Mouse (Mus musculus) limb, embryonic 14.5 days (tissue): ENCODE measurements around the gene Slc22a21. TPM values are rescaled to one million over a fixed set of nuclear protein-coding genes. Genes with fewer than 3 reads are reported as not detected.
"Not testable (repeated sequence)": the region's sequence is repeated elsewhere in the genome, so short reads cannot be mapped to it uniquely, and the experiment has no call there.

Source experiments
- ATAC-seq: fragments of 200-750 bp; cut with Nextera tagmentation; 2 replicates; pipeline ENCODE4 v1.8.0; 2017; ENCODE audit warnings: low read depth, moderate number of reproducible peaks, moderate TSS enrichment; ENCODE audit not compliant: low FRiP score
- DNase-seq: peaks from one replicate; pipeline ENCODE4 v3.0.0-alpha.2; 2015; ENCODE audit warnings: low spot score
- H3K27ac ChIP-seq: fragments of 300-500 bp; sonication (generic); replicated peaks from 2 replicates; pipeline ENCODE4 v1.5.1; 2014; ENCODE audit warnings: low read depth, mild to moderate bottlenecking, low read length, moderate library complexity, mixed read lengths
- H3K27me3 ChIP-seq: fragments of 300-500 bp; sonication (generic); 2 replicates; pipeline ENCODE4 v1.6.1; 2014; ENCODE audit warnings: low read length, mixed read lengths; ENCODE audit not compliant: control insufficient read depth, insufficient read depth
- H3K36me3 ChIP-seq: fragments of 300-500 bp; sonication (generic); 2 replicates; pipeline ENCODE4 v1.6.1; 2014; ENCODE audit warnings: mild to moderate bottlenecking, low read length, moderate library complexity, mixed read lengths; ENCODE audit not compliant: control insufficient read depth, insufficient read depth
- H3K4me1 ChIP-seq: fragments of 300-500 bp; sonication (generic); 2 replicates; pipeline ENCODE4 v1.6.1; 2014; ENCODE audit warnings: antibody characterized with exemption, low read length, mixed read lengths; ENCODE audit not compliant: control insufficient read depth, insufficient read depth
- H3K4me2 ChIP-seq: fragments of 300-500 bp; sonication (generic); replicated peaks from 2 replicates; pipeline ENCODE4 v1.6.1; 2014; ENCODE audit warnings: low read depth, mild to moderate bottlenecking, low read length, moderate library complexity; ENCODE audit not compliant: severe bottlenecking
- H3K4me3 ChIP-seq: fragments of 300-500 bp; sonication (generic); replicated peaks from 2 replicates; pipeline ENCODE4 v1.5.1; 2014; ENCODE audit warnings: low read length
- H3K9ac ChIP-seq: fragments of 300-500 bp; sonication (generic); 2 replicates; pipeline ENCODE4 v1.6.1; 2014; ENCODE audit warnings: mild to moderate bottlenecking, low read depth, low read length, moderate library complexity; ENCODE audit not compliant: severe bottlenecking
- H3K9me3 ChIP-seq: fragments of 300-500 bp; sonication (generic); 2 replicates; pipeline ENCODE4 v1.6.1; 2016; ENCODE audit warnings: low read length; ENCODE audit not compliant: control insufficient read depth
- POLR2A ChIP-seq: fragments of 200-500 bp; IDR thresholded peaks from 2 replicates; pipeline ENCODE4 v1.8.0; 2012; ENCODE audit warnings: inconsistent platforms, mild to moderate bottlenecking, moderate library complexity, borderline replicate concordance; ENCODE audit not compliant: insufficient read depth, insufficient read length; ENCODE audit errors: extremely low read depth
- WGBS: fragments of 180-500 bp; shearing (Covaris S2); extraction: QIAGEN DNeasy Blood & Tissue Kit; methylation state at CpG from one replicate; pipeline ENCODE4 v1.1.7; 2014; 5-methylcytosine and 5-hydroxymethylcytosine counted together
- polyA plus RNA-seq, 2 experiments: library from polyadenylated mRNA; depleted of rRNA in 1 of 2; stranded (reverse) in 1 of 2; unstranded in 1 of 2; fragments of >200 nt; fragmentation: Nextera tagmentation in 1 of 2; extraction: Ambion mirVana in 1 of 2; gene quantifications; 2 replicates each; pipeline versions ENCODE4 v1.2.1 to v1.2.3; 2012 to 2014

Gene Slc22a21
- polyA plus RNA-seq, 2 experiments = 6.2 to 9.7 TPM

GRCm38 (mm10) chr11:53975559-53975958 lies 4.6 kb downstream of the Slc22a21 start:
- no peak for TF ChIP-seq POLR2A
- no peak overlapping the region for H3K9ac ChIP-seq

GRCm38 (mm10) chr11:53958984-53959383 lies 21.1 kb downstream of the Slc22a21 start:
- Histone ChIP-seq H3K27ac (no peak overlapping the region), H3K9ac (no peak overlapping the region), H3K9me3 (no peaks in the 10 kb centered on the region), H3K27me3 (no peaks in the 10 kb centered on the region), H3K4me1 (no peaks in the 10 kb centered on the region), H3K36me3 (no peaks in the 10 kb centered on the region), H3K4me3 (no peak overlapping the region), H3K4me2 (no peak overlapping the region)
- ATAC-seq (no peak), DNase-seq (no peak)
- no peak for TF ChIP-seq POLR2A
- 33% methylated on average over 3 of the region's 3 CpGs for WGBS

More at GRCm38 (mm10) chr11:53975559-53975958, 4.6 kb downstream of the Slc22a21 start:
- no peak for ATAC-seq
- H3K27ac ChIP-seq = no peak overlapping the region
- H3K4me2 ChIP-seq = no peak overlapping the region
- H3K9me3 ChIP-seq = no peaks in the 10 kb centered on the region
- H3K4me3 ChIP-seq = no peak overlapping the region
- H3K4me1 ChIP-seq = no peaks in the 10 kb centered on the region
- no peaks in the 10 kb centered on the region for H3K36me3 ChIP-seq
- H3K27me3 ChIP-seq = no peaks in the 10 kb centered on the region; the same call in 1 of the 2 replicates
- no peak for DNase-seq

GRCm38 (mm10) chr11:53958176-53958575 lies 22.0 kb downstream of the Slc22a21 start:
- H3K4me2 ChIP-seq, H3K9ac ChIP-seq, H3K4me1 ChIP-seq, H3K36me3 ChIP-seq, ATAC-seq, H3K9me3 ChIP-seq, H3K27ac ChIP-seq, DNase-seq, H3K27me3 ChIP-seq, H3K4me3 ChIP-seq: not testable (repeated sequence)
- WGBS = 28% methylated on average over 3 of the region's 4 CpGs

GRCm38 (mm10) chr11:53956636-53957035 lies 23.5 kb downstream of the Slc22a21 start:
- no peaks in the 10 kb centered on the region for H3K27me3 ChIP-seq
- H3K4me3 ChIP-seq = no peak overlapping the region
- no peaks in the 10 kb centered on the region for H3K9me3 ChIP-seq
- H3K27ac ChIP-seq = no peak overlapping the region
- H3K36me3 ChIP-seq = no peaks in the 10 kb centered on the region
- H3K4me1 ChIP-seq = no peaks in the 10 kb centered on the region
- ATAC-seq = no peak
- TF ChIP-seq POLR2A = no peak
- 64% methylated on average over 1 of the region's 1 CpGs for WGBS
- no peak for DNase-seq
- no peak overlapping the region for H3K9ac ChIP-seq
- no peak overlapping the region for H3K4me2 ChIP-seq

GRCm38 (mm10) chr11:53954653-53955052 lies 25.5 kb downstream of the Slc22a21 start:
- Histone ChIP-seq H3K9ac (no peak overlapping the region), H3K27ac (no peak overlapping the region), H3K36me3 (no peaks in the 10 kb centered on the region; the same call in 1 of the 2 replicates), H3K9me3 (no peaks in the 10 kb centered on the region), H3K4me1 (no peaks in the 10 kb centered on the region), H3K4me2 (no peak overlapping the region), H3K27me3 (no peaks in the 10 kb centered on the region), H3K4me3 (no peak overlapping the region)
- WGBS = 91% methylated on average over 3 of the region's 3 CpGs
- DNase-seq (no peak), ATAC-seq (no peak)
- TF ChIP-seq POLR2A = no peak

- DNase-seq, H3K27me3 ChIP-seq, H3K27ac ChIP-seq, H3K9me3 ChIP-seq, H3K4me3 ChIP-seq, H3K36me3 ChIP-seq, H3K9ac ChIP-seq, ATAC-seq, H3K4me2 ChIP-seq, H3K4me1 ChIP-seq: not testable (repeated sequence)
- WGBS = no CpG with 5 or more reads among the region's 3 CpGs
Observed at GRCm38 (mm10) chr11:53950133-53950532, 30.0 kb downstream of the Slc22a21 start.

- 59% methylated on average over 2 of the region's 4 CpGs for WGBS
- ATAC-seq, H3K27ac ChIP-seq, H3K4me2 ChIP-seq, H3K27me3 ChIP-seq, DNase-seq, H3K9me3 ChIP-seq, H3K4me1 ChIP-seq, H3K4me3 ChIP-seq, H3K9ac ChIP-seq, H3K36me3 ChIP-seq: not testable (repeated sequence)
Observed at GRCm38 (mm10) chr11:53931944-53932318, 48.2 kb downstream of the Slc22a21 start.
